In genomic region chr8:126735488-126736440, GRCm38 (mm10) we compare ENCODE assay signal across 8 mouse cellular contexts.
DNase-seq lines count a peak whose midpoint lies in the region; ATAC-seq and TF ChIP-seq lines count a peak whose summit lies in the region.

No protein-coding gene starts in this region.

- peak overlapping the region; percentile 13; the same call in 1 of the 2 replicates for H3K4me2 ChIP-seq in liver, postnatal 0 days (ENCODE audit: low read depth, low read length)
- peak overlapping the region; percentile 3; the same call in 1 of the 2 replicates for H3K4me2 ChIP-seq in neural tube, embryonic 15.5 days

- peak overlapping the region; percentile 2 for H3ac ChIP-seq in C2C12 (ENCODE audit: control insufficient read depth, insufficient read length, low read depth)

- peak; percentile 71 for ATAC-seq in liver, postnatal 0 days
- peak; percentile 68 for ATAC-seq in neural tube, embryonic 15.5 days (ENCODE audit: low FRiP score)

- H3K79me2 ChIP-seq in C2C12 (ENCODE audit: control insufficient read depth, insufficient read depth): no peaks in the 10 kb centered on the region

- no peaks in the 10 kb centered on the region for H3K9me3 ChIP-seq in liver, postnatal 0 days (ENCODE audit: low read length)
- no peaks in the 10 kb centered on the region for H3K9me3 ChIP-seq in neural tube, embryonic 15.5 days (replicated peaks)

- H3K36me3 ChIP-seq in C2C12 (ENCODE audit: control insufficient read depth, insufficient read depth): no peaks in the 10 kb centered on the region
- H3K36me3 ChIP-seq in liver, postnatal 0 days (replicated peaks; ENCODE audit: insufficient read depth, low read length): no peaks in the 10 kb centered on the region
- H3K36me3 ChIP-seq in neural tube, embryonic 15.5 days: no peaks in the 10 kb centered on the region

- peak overlapping the region; percentile 94 for H3K27ac ChIP-seq in layer of hippocampus, adult 2 months
- H3K27ac ChIP-seq in liver, postnatal 0 days (ENCODE audit: low read depth): peak overlapping the region; percentile 99
- H3K27ac ChIP-seq in neural tube, embryonic 15.5 days (replicated peaks): peak overlapping the region; percentile 77

- no peak overlapping the region for H3K4me3 ChIP-seq in C2C12 (ENCODE audit: insufficient read depth, poor library complexity, severe bottlenecking)
- 0 out of 2 replicates have a peak overlapping the region, but pooled peaks have one; percentile 3 for H3K4me3 ChIP-seq in layer of hippocampus, adult 2 months
- H3K4me3 ChIP-seq in liver, postnatal 0 days (ENCODE audit: low read depth, low read length): no peak overlapping the region
- H3K4me3 ChIP-seq in neural tube, embryonic 15.5 days (replicated peaks): no peak overlapping the region

- no peak for TF ChIP-seq CTCF in C2C12 (IDR thresholded peaks at IDR 0.05; ENCODE audit: control insufficient read depth, insufficient read depth, insufficient read length)
- TF ChIP-seq CTCF in layer of hippocampus, adult 2 months (conservative IDR thresholded peaks at IDR 0.05): no peak
- TF ChIP-seq CTCF in liver, postnatal 0 days (IDR thresholded peaks at IDR 0.05; ENCODE audit: low read depth): no peak

- 39% methylated on average over 25 of the region's 25 CpGs for WGBS in liver, postnatal 0 days (ENCODE audit: insufficient replicate concordance)
- 29% methylated on average over 25 of the region's 25 CpGs for WGBS in neural tube, embryonic 15.5 days

- H3K9ac ChIP-seq in liver, postnatal 0 days (replicated peaks): peak overlapping the region; percentile 69
- no peak overlapping the region for H3K9ac ChIP-seq in neural tube, embryonic 15.5 days (replicated peaks)

- peak; percentile 74; the same call in 1 of the 2 replicates for TF ChIP-seq EP300 in liver, postnatal 0 days (IDR thresholded peaks at IDR 0.05; ENCODE audit: low read depth)

- intact Hi-C loops in heart, postnatal 14 days (cut with DNase I): loop anchor here (1.0 to 10.0 kb wide), 9 partner anchors 41 to 238 kb away; no protein-coding TSS in a partner anchor

- H3K79me3 ChIP-seq in C2C12 (ENCODE audit: low read depth): no peaks in the 10 kb centered on the region

- peaks cover 17% of the 10 kb centered on the region for H3K4me1 ChIP-seq in liver, postnatal 0 days (ENCODE audit: insufficient read depth)
- peaks cover 38% of the 10 kb centered on the region for H3K4me1 ChIP-seq in neural tube, embryonic 15.5 days

- peak; percentile 71 for DNase-seq in cerebellum, adult 8-10 months
- peak; percentile 46 for DNase-seq in forelimb bud, embryonic 11.5 days (ENCODE audit: low read depth, low spot score)
- peak; percentile 93 to 97 for DNase-seq in heart, postnatal 14 days
- peak; percentile 66 to 80 for DNase-seq in layer of hippocampus, adult 2 months (ENCODE audit: low spot score in 2 of 2)
- peak; percentile 82 for DNase-seq in liver, postnatal 0 days
- DNase-seq in urinary bladder, adult 2 months (ENCODE audit: low spot score): peak; percentile 70

- H3K27me3 ChIP-seq in C2C12 (ENCODE audit: control insufficient read depth, insufficient read depth, insufficient read length): no peaks in the 10 kb centered on the region
- H3K27me3 ChIP-seq in liver, postnatal 0 days (ENCODE audit: insufficient read depth, low read length): no peaks in the 10 kb centered on the region
- H3K27me3 ChIP-seq in neural tube, embryonic 15.5 days (replicated peaks): no peaks in the 10 kb centered on the region

TF ChIP-seq in C2C12, 6 proteins besides CTCF, POLR2A, EP300 and RAD21:
- TF ChIP-seq MAX (IDR thresholded peaks at IDR 0.05) (peak; percentile 19), CEBPB (IDR thresholded peaks at IDR 0.05; ENCODE audit: low read depth) (no peak), MYOG (IDR thresholded peaks at IDR 0.05; ENCODE audit: control insufficient read depth, extremely low read depth, insufficient read length) (no peak), MYOD1 (IDR thresholded peaks at IDR 0.05; ENCODE audit: control insufficient read depth, insufficient read length, low read depth) (no peak), USF1 (IDR thresholded peaks at IDR 0.05; ENCODE audit: low read depth) (peak; percentile 96)
